Mouse (Mus musculus): ENCODE measurements around the gene E330021D16Rik.
"Not testable (repeated sequence)": the region's sequence is repeated elsewhere in the genome, so short reads cannot be mapped to it uniquely, and the experiment has no call there.

The E330021D16Rik gene

GRCm38 (mm10) chr6:136415133-136415775 is at the start of gene E330021D16Rik:
TSS of gene E330021D16Rik (minus strand) at chr6:136415569.
- DNase-seq (ENCODE audit: low spot score in 2 of 2), result no peak

- no peak for DNase-seq (ENCODE audit: low spot score in 2 of 2)
Measured at GRCm38 (mm10) chr6:136465021-136465420, 49.7 kb upstream of the E330021D16Rik start.

GRCm38 (mm10) chr6:136464121-136464621 is 48.8 kb upstream of the E330021D16Rik start:
- no peak for DNase-seq (ENCODE audit: low spot score in 2 of 2)

- DNase-seq (ENCODE audit: low spot score in 2 of 2), result no peak
Measured at GRCm38 (mm10) chr6:136463491-136463890, 48.1 kb upstream of the E330021D16Rik start.

- no peak for DNase-seq (ENCODE audit: low spot score in 2 of 2)
Measured at GRCm38 (mm10) chr6:136459156-136459555, 43.8 kb upstream of the E330021D16Rik start.

- no peak for DNase-seq (ENCODE audit: low spot score in 2 of 2)
Measured at GRCm38 (mm10) chr6:136456302-136456701, 40.9 kb upstream of the E330021D16Rik start.

GRCm38 (mm10) chr6:136455696-136456095 is 40.3 kb upstream of the E330021D16Rik start:
- no peak for DNase-seq (ENCODE audit: low spot score in 2 of 2)

- DNase-seq (ENCODE audit: low spot score in 2 of 2), result no peak
Measured at GRCm38 (mm10) chr6:136452623-136453022, 37.3 kb upstream of the E330021D16Rik start.

- no peak for DNase-seq (ENCODE audit: low spot score in 2 of 2)
Measured at GRCm38 (mm10) chr6:136450863-136451262, 35.5 kb upstream of the E330021D16Rik start.

GRCm38 (mm10) chr6:136449930-136450329 is 34.6 kb upstream of the E330021D16Rik start:
- DNase-seq (ENCODE audit: low spot score in 2 of 2), result no peak

GRCm38 (mm10) chr6:136449270-136449692 is 33.9 kb upstream of the E330021D16Rik start:
- DNase-seq (ENCODE audit: low spot score in 2 of 2), result no peak

GRCm38 (mm10) chr6:136439205-136439604 is 23.8 kb upstream of the E330021D16Rik start:
- not testable (repeated sequence) for DNase-seq (ENCODE audit: low spot score in 2 of 2)

GRCm38 (mm10) chr6:136436151-136436550 is 20.8 kb upstream of the E330021D16Rik start:
- not testable (repeated sequence) for DNase-seq (ENCODE audit: low spot score in 2 of 2)

GRCm38 (mm10) chr6:136433573-136433972 is 18.2 kb upstream of the E330021D16Rik start:
- DNase-seq (ENCODE audit: low spot score in 2 of 2), result no peak

GRCm38 (mm10) chr6:136431896-136432248 is 16.5 kb upstream of the E330021D16Rik start:
- DNase-seq (ENCODE audit: low spot score in 2 of 2), result no peak

GRCm38 (mm10) chr6:136431169-136431895 is 16.0 kb upstream of the E330021D16Rik start:
- no peak for DNase-seq (ENCODE audit: low spot score in 2 of 2)

GRCm38 (mm10) chr6:136429441-136429840 is 14.1 kb upstream of the E330021D16Rik start:
- no peak for DNase-seq (ENCODE audit: low spot score in 2 of 2)

GRCm38 (mm10) chr6:136428412-136428811 is 13.0 kb upstream of the E330021D16Rik start:
- no peak for DNase-seq (ENCODE audit: low spot score in 2 of 2)

- DNase-seq (ENCODE audit: low spot score in 2 of 2), result no peak
Measured at GRCm38 (mm10) chr6:136427240-136427639, 11.9 kb upstream of the E330021D16Rik start.

GRCm38 (mm10) chr6:136425956-136426355 is 10.6 kb upstream of the E330021D16Rik start:
- no peak for DNase-seq (ENCODE audit: low spot score in 2 of 2)

- DNase-seq (ENCODE audit: low spot score in 2 of 2), result no peak
Measured at GRCm38 (mm10) chr6:136424166-136424565, 8.8 kb upstream of the E330021D16Rik start.

GRCm38 (mm10) chr6:136423201-136423600 is 7.8 kb upstream of the E330021D16Rik start:
- DNase-seq (ENCODE audit: low spot score in 2 of 2), result no peak

Data from cerebellum, postnatal 4 days (tissue).